Mouse (Mus musculus) bone marrow macrophage, adult 2 months (primary cell): ENCODE measurements around the gene Pgm1. TPM values are rescaled to one million over a fixed set of nuclear protein-coding genes. Genes with fewer than 3 reads are reported as not detected.
A peak's percentile ranks its signal among the peaks of the same experiment; 100 is the strongest.

Source experiments
- H3K27ac ChIP-seq: 2 replicates; pipeline ENCODE4 v1.5.1; 2012; ENCODE audit warnings: low read depth, low read length; ENCODE audit not compliant: insufficient read depth
- H3K4me1 ChIP-seq: 2 replicates; pipeline ENCODE4 v1.6.1; 2012; ENCODE audit warnings: low read length; ENCODE audit not compliant: control insufficient read depth, insufficient read depth
- H3K4me3 ChIP-seq: 2 replicates; pipeline ENCODE4 v1.5.1; 2012; ENCODE audit warnings: mild to moderate bottlenecking, low read length, moderate library complexity; ENCODE audit not compliant: insufficient read depth
- CTCF ChIP-seq: IDR thresholded peaks from 2 replicates; pipeline ENCODE4 v1.5.1; 2012; ENCODE audit warnings: low read depth, mild to moderate bottlenecking, low read length, moderate library complexity
- POLR2A ChIP-seq: IDR thresholded peaks from 2 replicates; pipeline ENCODE4 v1.6.1; 2012; ENCODE audit warnings: mild to moderate bottlenecking, low read depth, low read length, borderline replicate concordance
- polyA plus RNA-seq: library from polyadenylated mRNA; stranded (reverse); fragments of >200 nt; gene quantifications from 2 replicates; pipeline ENCODE4 v1.2.4, GENCODE M21; 2012; ENCODE audit not compliant: missing spikeins, insufficient read depth, insufficient read length

Gene Pgm1
- polyA plus RNA-seq, 1 experiment: 18.2 TPM

DNA sequence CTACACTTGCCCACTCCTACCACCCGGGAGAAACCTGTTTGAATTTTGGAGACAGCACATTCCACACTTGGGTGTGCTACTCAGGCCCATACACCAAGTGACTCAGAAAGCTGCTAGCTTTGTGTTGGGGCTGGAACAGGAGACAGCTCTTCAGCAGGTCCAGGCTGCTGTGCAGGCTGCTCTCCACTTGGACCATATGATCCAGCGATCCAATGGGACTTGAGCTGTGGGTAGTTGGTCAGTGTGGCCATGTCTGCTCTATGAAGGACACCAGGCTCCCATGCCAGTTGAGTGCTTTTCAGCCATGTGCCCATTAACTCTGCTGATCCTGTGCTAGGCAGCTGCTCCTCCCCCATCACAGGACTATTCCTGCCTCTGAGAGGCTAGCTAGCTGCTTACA, 24.7 kb downstream of the Pgm1 start:
- TF ChIP-seq POLR2A (no peak), CTCF (no peak)
- peaks cover 12% of the 10 kb centered on the region for H3K4me1 ChIP-seq
- H3K4me3 ChIP-seq: no peak overlapping the region

DNA sequence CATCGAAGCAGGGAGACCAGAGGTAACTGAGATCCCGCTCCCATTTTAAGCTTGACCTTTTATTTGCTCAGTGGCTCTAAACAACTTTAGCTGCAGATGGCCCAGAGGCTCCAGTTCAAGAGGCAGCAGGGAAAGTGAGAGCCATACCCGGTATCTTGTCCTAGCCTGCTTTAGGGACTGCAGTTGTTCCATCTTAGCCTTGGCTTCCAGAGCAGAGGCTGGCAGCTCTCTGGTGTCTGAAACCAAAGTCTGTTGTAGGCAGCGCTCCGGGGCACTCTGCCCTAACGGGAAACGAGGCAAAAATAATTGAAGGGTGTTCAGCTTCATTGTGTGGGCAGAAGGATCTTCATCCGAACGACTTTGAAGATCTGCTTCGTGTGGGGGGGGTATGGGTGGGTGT, 26.2 kb downstream of the Pgm1 start:
- TF ChIP-seq POLR2A (no peak), CTCF (no peak)
- H3K27ac ChIP-seq: no peak overlapping the region
- peaks cover 13% of the 10 kb centered on the region for H3K4me1 ChIP-seq
- H3K4me3 ChIP-seq: no peak overlapping the region

More for the DNA sequence above, 24.7 kb downstream of the Pgm1 start:
- H3K27ac ChIP-seq: no peak overlapping the region

- Histone ChIP-seq H3K27ac (no peak overlapping the region), H3K4me1 (peaks cover 13% of the 10 kb centered on the region), H3K4me3 (no peak overlapping the region)
- TF ChIP-seq CTCF (no peak), POLR2A (no peak)
These were observed 28.0 kb downstream of the Pgm1 start for GRCm38 (mm10) chr4:99957186-99957585.

- no peak overlapping the region for H3K4me3 ChIP-seq
These were observed 29.0 kb downstream of the Pgm1 start for GRCm38 (mm10) chr4:99958084-99958815.

GRCm38 (mm10) chr4:99959308-99959707, 30.1 kb downstream of the Pgm1 start:
- Histone ChIP-seq H3K27ac (no peak overlapping the region), H3K4me3 (no peak overlapping the region), H3K4me1 (peaks cover 15% of the 10 kb centered on the region)
- TF ChIP-seq CTCF: no peak
- no peak for TF ChIP-seq POLR2A

More at GRCm38 (mm10) chr4:99958084-99958815, 29.0 kb downstream of the Pgm1 start:
- TF ChIP-seq POLR2A (no peak), CTCF (no peak)
- peaks cover 13% of the 10 kb centered on the region for H3K4me1 ChIP-seq
- peak overlapping the region; percentile 28; the same call in 1 of the 2 replicates for H3K27ac ChIP-seq

DNA sequence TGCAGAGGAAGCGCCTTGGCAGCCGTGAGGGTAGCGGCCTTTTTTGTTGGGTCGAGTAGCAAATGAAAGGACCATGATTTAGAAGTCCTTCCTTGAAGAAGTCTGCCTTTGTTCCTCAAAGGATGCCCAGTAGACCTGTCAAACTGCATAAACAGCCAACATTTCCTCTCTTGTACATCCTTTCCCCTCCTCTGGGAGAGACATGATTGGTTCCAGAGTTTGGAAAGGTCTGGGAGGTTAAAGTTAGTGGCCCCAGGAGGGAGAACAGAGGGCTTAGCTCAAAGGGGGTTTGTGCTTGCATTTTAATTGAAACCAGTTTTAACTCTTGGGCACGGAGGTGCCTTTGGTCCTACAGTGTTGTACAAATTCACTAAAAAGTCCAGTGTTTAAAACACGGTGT, 37.3 kb downstream of the Pgm1 start:
- 0 out of 2 replicates have a peak, but pooled peaks cover 3% of the 10 kb centered on the region for H3K4me1 ChIP-seq
- TF ChIP-seq CTCF (no peak), POLR2A (no peak)
- no peak overlapping the region for H3K27ac ChIP-seq

DNA sequence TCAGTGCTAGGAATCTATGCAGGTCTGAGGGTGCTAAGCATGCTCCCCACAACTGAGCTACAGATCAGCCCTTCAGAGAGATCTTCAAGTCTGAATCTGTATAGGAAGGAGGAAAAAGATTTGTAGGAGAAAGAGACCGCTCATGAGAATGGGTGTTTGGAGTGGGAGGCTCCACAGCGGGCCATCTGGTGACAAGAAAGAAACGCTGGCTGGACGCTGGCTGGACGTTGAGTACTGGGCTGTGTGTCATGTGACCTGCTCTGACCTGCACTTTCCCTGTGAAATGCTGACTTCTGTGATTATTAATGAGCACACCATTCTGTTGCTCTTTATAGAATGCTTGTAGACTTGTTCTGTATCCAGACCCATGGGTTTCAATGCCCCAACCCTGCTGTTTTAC, 40.1 kb downstream of the Pgm1 start:
- Histone ChIP-seq H3K27ac (no peak overlapping the region), H3K4me1 (peaks cover 13% of the 10 kb centered on the region), H3K4me3 (no peak overlapping the region)
- no peak for TF ChIP-seq CTCF

More for the DNA sequence above, 37.3 kb downstream of the Pgm1 start:
- H3K4me3 ChIP-seq: no peak overlapping the region

DNA sequence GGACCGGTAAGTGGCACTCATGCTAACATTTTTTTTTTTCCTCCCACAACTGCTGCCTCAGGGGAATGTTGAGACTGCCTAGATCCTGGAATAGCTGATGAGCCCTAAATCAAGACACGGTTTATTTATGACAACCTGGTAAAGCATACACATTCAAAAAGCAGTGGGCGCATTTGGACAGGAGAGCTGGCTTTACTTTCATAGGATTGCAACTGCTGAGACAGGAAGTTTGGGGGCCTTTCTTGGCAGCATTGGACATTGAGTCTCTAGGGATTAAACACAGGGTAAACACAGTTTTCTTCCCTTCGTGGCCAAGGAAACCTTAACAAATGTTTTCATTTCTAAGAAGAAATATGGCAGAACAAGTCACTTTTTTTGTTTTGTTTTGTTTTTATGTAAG, 40.9 kb downstream of the Pgm1 start:
- Histone ChIP-seq H3K27ac (no peak overlapping the region), H3K4me1 (peaks cover 13% of the 10 kb centered on the region), H3K4me3 (no peak overlapping the region)
- TF ChIP-seq CTCF (no peak), POLR2A (no peak)

DNA sequence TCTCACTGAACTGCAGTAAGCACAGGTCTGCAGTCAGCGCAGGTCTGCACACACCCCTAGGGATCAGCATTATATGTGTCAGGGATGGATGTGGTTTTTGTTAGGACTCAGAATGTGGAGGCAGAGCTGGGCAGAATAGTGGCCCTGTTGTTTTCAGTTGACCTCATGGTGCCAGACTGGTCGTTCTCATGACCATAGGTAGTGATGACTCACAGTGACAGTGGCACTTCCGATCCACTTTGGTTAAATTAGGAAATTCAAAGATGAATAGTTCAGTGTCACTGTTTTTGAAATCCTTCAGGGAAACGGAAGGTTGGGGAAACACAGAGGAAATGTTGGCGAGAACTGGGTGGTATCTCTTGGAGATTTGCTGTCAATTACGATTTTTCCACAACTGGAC, 43.7 kb downstream of the Pgm1 start:
- Histone ChIP-seq H3K4me1 (peaks cover 13% of the 10 kb centered on the region), H3K4me3 (no peak overlapping the region), H3K27ac (no peak overlapping the region)
- TF ChIP-seq POLR2A: no peak
- TF ChIP-seq CTCF: no peak

DNA sequence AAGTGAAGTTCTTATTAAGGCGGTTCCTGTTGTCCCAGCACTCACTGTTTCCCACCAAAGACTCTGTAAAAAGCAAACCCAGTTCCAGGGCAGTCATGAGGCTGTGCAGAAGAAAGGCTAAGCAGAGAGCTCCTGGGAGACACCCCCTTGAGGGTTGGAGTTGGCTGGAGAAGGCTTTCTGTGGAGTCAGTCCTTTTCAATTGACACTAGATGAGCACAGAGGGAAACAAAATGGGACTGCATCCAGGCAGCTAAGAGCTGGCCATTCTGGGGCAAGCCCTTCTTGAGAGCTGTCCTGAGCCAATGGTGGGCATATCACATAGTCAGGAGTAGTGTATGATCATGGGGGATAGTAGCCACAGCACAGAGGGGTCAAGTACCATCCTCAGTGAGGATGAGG, 44.7 kb downstream of the Pgm1 start:
- TF ChIP-seq CTCF: no peak
- TF ChIP-seq POLR2A: no peak
- Histone ChIP-seq H3K4me1 (peaks cover 13% of the 10 kb centered on the region), H3K4me3 (no peak overlapping the region), H3K27ac (no peak overlapping the region)
